Mouse (Mus musculus) left cerebral cortex, adult 8-10 months (tissue): ENCODE data around the gene Trim50. TPM values are rescaled to one million over a fixed set of nuclear protein-coding genes. Genes with fewer than 3 reads are reported as not detected.
A peak's percentile ranks its signal among the peaks of the same experiment; 100 is the strongest.

Experiments used
- DNase-seq, 2 experiments: peaks; one replicate each; pipeline ENCODE4 v3.0.0; 2022; ENCODE audit warnings: low spot score in 2 of 2
- microRNA-seq, 2 experiments: library from miRNA; unstranded; fragments of <30 nt; microRNA quantifications; one replicate each; pipeline ENCODE4 v1.2.0; 2022
- total RNA-seq, 4 experiments: library from RNA; stranded (reverse); gene quantifications; 2 replicates each; pipeline ENCODE4 v1.2.4; 2022

Trim50 gene
- total RNA-seq, 4 experiments from 2014 or later = not detected

DNA sequence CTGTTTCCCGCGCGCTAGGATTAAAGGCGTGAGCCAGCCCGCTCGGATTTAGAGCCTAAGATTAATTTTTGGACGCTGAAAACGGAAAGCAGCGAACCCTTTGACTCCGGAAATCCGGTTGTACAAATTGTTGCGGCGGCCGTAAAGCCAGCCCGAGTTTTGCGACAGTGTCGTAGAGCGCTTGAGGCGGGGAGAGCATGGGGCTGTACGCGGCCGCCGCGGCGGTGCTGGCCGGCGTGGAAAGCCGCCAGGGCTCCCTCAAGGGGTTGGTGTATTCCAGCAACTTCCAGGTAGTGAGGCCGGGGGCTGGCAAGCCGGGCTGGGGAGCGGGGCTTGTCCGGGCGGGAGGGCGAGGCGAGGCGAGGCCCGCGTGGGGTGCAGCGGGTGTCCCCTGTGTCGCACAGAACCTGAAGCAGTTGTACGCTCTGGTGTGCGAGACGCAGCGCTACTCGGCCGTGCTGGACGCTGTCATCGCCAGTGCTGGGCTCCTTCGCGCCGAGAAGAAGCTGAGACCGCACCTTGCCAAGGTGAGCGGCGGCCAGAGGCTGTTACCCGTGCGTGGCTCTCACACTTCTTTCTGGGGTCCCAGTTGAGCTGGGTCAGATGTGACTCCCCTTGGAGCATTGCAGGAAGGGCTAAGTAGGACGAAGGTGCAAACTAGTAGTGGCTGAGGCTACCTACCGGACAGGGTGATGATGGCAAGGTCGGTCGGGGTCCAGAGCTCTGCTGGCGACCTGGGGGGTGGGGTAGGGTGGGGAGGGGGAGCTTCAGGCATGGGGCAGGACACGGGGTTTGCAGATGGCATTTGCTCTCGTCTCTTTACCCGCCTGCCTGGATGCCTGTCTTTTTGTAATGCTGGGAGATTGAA lies 16.9 kb downstream of the Trim50 start, which contains the start of gene Nsun5:
TSS of gene Nsun5 (plus strand) at position 167 of the 868 bp plus-strand sequence.
- DNase-seq = peak; percentile 87 to 98

DNA sequence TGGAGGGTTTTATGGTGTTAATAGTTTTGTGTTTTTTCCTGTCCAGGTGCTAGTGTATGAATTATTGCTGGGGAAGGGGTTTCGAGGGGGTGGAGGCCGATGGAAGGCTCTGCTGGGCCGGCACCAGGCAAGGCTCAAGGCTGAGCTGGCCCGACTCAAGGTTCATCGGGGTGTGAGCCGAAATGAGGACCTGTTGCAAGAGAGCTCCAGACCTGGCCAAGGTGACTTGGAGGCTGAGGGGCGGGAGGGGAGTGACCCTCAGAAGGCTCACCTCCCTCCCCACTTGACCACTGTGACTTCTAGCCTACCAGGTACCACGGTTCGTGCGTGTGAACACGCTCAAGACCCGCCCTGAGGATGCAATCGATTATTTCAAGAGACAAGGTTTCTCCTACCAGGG lies 18.1 kb downstream of the Trim50 start:
- DNase-seq = no peak

- DNase-seq = no peak
Measured at GRCm38 (mm10) chr5:135373601-135374000, 20.5 kb downstream of the Trim50 start.

GRCm38 (mm10) chr5:135375167-135375566 lies 22.1 kb downstream of the Trim50 start:
- DNase-seq = no peak

GRCm38 (mm10) chr5:135376341-135376740 lies 23.2 kb downstream of the Trim50 start:
- DNase-seq = no peak

DNA sequence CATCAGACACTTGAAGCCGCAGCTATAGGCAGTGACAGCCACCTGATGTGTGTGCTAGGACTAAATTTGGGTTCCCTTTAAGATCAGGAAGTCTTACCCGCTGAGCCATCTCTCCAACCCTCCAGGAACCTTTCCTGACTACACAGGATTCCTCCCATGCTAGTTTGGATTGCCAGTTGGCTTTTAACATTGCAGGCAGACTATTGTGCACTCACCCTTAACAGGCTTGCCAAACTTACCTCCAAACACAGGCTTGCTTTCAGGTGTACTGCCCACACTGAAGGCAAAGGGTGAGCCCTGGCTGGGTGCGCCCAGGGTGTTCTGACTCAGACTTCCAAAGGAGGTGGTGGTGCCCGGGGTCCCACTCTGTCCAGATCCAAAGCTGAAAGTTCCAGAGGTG lies 27.6 kb downstream of the Trim50 start:
- DNase-seq = no peak

DNA sequence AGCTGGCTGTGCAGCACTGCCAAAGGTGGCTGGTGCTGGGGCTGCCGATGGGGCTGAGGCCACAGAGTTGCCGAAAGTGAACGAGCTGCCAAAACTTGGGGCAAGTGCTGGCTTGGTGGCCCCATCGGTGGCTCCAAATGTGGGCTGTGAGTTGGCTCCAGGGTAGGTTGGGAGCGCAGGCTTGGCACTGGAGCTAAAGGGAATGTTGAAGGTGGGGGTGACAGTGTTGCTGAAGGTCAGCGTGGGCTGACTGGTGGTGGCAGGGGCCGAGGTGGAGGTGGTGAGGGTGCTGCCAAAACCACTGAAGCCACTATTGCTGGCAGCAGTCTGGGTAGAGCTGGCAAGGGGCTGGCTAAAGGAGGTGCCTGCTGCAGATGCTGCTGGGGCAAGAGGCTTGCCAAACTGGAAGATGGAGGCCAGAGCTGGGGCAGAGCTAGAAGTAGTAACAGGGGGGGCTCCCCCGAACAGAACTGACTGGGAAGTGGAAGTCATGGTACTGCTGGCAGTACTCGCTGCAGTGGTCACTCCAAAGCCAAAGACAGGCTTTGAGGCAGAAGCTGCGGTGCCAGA lies 28.3 kb downstream of the Trim50 start:
- no peak for DNase-seq

GRCm38 (mm10) chr5:135382746-135383145 lies 29.7 kb downstream of the Trim50 start:
- DNase-seq = no peak

- no peak for DNase-seq
Measured at GRCm38 (mm10) chr5:135383771-135384170, 30.7 kb downstream of the Trim50 start.

GRCm38 (mm10) chr5:135394004-135394823 lies 41.1 kb downstream of the Trim50 start, which contains the start of gene Pom121:
Gene Pom121 (minus strand): TSS chr5:135394546.
- peak; percentile 52 to 72 for DNase-seq

GRCm38 (mm10) chr5:135395826-135396225 lies 42.7 kb downstream of the Trim50 start:
- no peak for DNase-seq

GRCm38 (mm10) chr5:135399382-135399781 lies 46.3 kb downstream of the Trim50 start:
- no peak for DNase-seq

- DNase-seq = peak in 1 of 2 experiments; percentile 68
Measured at GRCm38 (mm10) chr5:135400244-135400643, 47.1 kb downstream of the Trim50 start.

GRCm38 (mm10) chr5:135404623-135405022 lies 51.5 kb downstream of the Trim50 start:
- DNase-seq = peak; percentile 40 to 74

- no peak for DNase-seq
Measured at GRCm38 (mm10) chr5:135405437-135405836, 52.3 kb downstream of the Trim50 start.

GRCm38 (mm10) chr5:135408114-135408513 lies 55.0 kb downstream of the Trim50 start:
- DNase-seq = no peak

DNA sequence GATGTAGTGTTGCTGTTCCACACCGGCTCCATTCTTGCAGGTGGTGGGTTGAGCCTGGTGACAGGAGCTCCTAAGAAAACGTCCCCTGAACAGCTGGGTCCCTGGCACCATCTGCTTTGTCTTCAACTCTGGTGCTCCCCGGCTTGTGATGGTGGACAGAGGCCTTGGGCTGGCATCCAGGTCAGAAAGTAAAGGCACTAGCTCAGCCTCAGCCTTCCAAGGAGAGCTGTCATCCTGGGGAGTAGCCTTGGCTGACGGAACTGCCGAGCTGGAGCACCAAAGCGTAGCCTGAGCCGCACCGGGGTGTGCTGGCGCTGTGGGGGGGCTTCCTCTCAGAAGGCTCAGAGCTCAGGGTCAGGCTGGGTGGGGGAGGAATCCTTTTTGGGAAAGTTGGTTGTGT lies 57.2 kb downstream of the Trim50 start:
- DNase-seq = no peak

Small RNA genes within 50 kb of the gene (microRNA-seq; reads per million reads assigned to microRNA genes)
- 0.44 to 1.9 reads per million in 2 experiments for gene Mir7033

Other genes starting within 250 kb of the Trim50 start
- 10 to 100 TPM; 22.9 to 28.7 (median 27.5) TPM for gene Tbl2, start 203.6 kb upstream of the Trim50 start, total RNA-seq
- gene Bcl7b, start 185.0 kb upstream of the Trim50 start, total RNA-seq = 10 to 100 TPM; 51.9 to 65.5 (median 57.1) TPM
- 10 to 100 TPM; 69.3 to 77.7 (median 73.6) TPM for gene Baz1b, start 166.0 kb upstream of the Trim50 start, total RNA-seq
- 1 to 10 TPM; 4.3 to 6.5 (median 5.4) TPM for gene Fzd9, start 102.1 kb upstream of the Trim50 start, total RNA-seq
- under 1 TPM in 1 of 4 experiments, not detected in 3; 0.78 TPM for gene Fkbp6, start 3.3 kb upstream of the Trim50 start, total RNA-seq
- gene Nsun5, start 16.7 kb downstream of the Trim50 start, total RNA-seq = 10 to 100 TPM; 13.6 to 22.3 (median 20.3) TPM
- gene Pom121, start 41.3 kb downstream of the Trim50 start, total RNA-seq = 10 to 100 TPM; 40.9 to 47.1 (median 44.0) TPM
- 10 to 100 TPM; 41.3 to 47.8 (median 45.0) TPM for gene Hip1, start 191.8 kb downstream of the Trim50 start, total RNA-seq
- not detected for gene Ccl26, start 210.3 kb downstream of the Trim50 start, total RNA-seq
- not detected for gene Ccl24, start 219.8 kb downstream of the Trim50 start, total RNA-seq